Mouse (Mus musculus) cortical plate, adult 2 months (tissue): ENCODE data around the gene Sc5d.

ENCODE experiments used
- CTCF ChIP-seq: fragments of 200-500 bp; IDR thresholded peaks from 2 replicates; pipeline ENCODE4 v1.5.1; 2011; ENCODE audit warnings: mild to moderate bottlenecking, control low read depth, low read length; ENCODE audit not compliant: insufficient read depth; ENCODE audit errors: extremely low read depth
- POLR2A ChIP-seq: fragments of 200-500 bp; IDR thresholded peaks from 2 replicates; pipeline ENCODE4 v1.6.1; 2011; ENCODE audit warnings: mild to moderate bottlenecking, low read length, control low read depth; ENCODE audit not compliant: insufficient read depth; ENCODE audit errors: extremely low read depth

- TF ChIP-seq CTCF (no peak), POLR2A (no peak)
These were observed 37.1 kb upstream of the Sc5d start for GRCm38 (mm10) chr9:42301082-42301633.
